Mouse (Mus musculus): Measurements from ENCODE around the gene Hoxb9. TPM values are rescaled to one million over a fixed set of nuclear protein-coding genes. Genes with fewer than 3 reads are reported as not detected.

Gene Hoxb9
- polyA plus RNA-seq, 1 experiment from 2014 or later, result not detected

DNA sequence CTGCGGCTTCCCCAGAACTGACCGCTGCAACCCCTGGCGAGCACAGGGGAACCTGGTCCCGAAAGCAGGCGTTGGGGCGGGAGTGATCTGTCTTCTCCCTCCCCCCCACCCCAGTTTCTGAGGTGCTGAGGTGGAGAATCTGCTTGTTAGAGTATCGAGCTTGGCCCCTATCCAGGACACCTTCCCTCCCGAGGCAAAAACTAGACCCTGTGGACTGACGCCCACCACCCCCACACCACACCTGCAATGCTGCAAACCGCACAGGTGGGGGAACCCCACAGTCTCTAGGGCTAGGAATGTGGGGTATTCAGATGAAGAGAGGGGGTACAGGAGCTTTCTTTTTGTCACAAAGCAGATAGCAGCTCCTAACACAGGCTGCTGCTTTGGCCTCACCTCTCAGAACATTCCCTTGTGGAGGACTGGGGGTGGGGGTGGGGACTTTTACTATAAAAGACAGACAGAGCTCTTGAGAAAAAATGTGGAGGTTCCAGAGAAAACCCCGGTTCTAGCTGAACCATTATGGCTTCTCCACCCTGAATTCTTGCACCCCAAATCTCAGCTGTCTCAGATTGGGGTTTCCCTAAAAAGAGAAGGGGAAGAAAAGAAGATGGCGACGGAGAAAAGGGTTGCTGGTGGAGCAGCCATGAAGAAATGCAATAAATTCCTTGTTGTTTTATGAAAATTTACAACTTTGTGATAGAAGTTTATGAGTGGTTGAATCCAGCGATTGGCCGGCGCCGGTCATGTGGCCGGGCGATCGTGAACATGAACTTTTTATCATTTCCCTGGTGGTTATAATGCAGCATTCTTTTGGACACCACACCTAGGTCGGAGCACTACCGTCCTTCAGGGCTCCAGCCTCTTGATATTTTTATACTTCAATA is 20.7 kb downstream of the Hoxb9 start, which contains the start of gene Hoxb6:
Gene Hoxb6, plus strand, starts transcription at position 796 of the 884 bp plus-strand sequence.
- peaks cover 3% of the 10 kb centered on the region for H3K4me1 ChIP-seq
- no peaks in the 10 kb centered on the region for H3K36me3 ChIP-seq (replicated peaks)
- no peak within 1 kb of the TSS for H3K27ac ChIP-seq
- H3K27me3 ChIP-seq (ENCODE audit: poor library complexity, severe bottlenecking), result peaks cover 100% of the 10 kb centered on the region
- WGBS, result 2% methylated on average over 22 of the region's 22 CpGs
- H3K9me3 ChIP-seq, result no peaks in the 10 kb centered on the region
- DNase-seq (ENCODE audit: extremely low spot score, low spot score), result no peak
- no peak within 1 kb of the TSS for H3K4me3 ChIP-seq

- no peaks in the 10 kb centered on the region for H3K36me3 ChIP-seq (replicated peaks)
- under 1% methylated on average over 12 of the region's 12 CpGs for WGBS
- H3K4me1 ChIP-seq, result no peaks in the 10 kb centered on the region
- H3K27me3 ChIP-seq (ENCODE audit: poor library complexity, severe bottlenecking), result peaks cover 100% of the 10 kb centered on the region
- no peak for DNase-seq (ENCODE audit: extremely low spot score, low spot score)
- no peaks in the 10 kb centered on the region for H3K9me3 ChIP-seq
- no peak overlapping the region for H3K27ac ChIP-seq
- no peak overlapping the region for H3K4me3 ChIP-seq
These were observed 21.5 kb downstream of the Hoxb9 start for GRCm38 (mm10) chr11:96292565-96293301.

- H3K4me1 ChIP-seq, result no peaks in the 10 kb centered on the region
- 1% methylated on average over 22 of the region's 22 CpGs for WGBS
- peaks cover 100% of the 10 kb centered on the region for H3K27me3 ChIP-seq (ENCODE audit: poor library complexity, severe bottlenecking)
- no peaks in the 10 kb centered on the region for H3K36me3 ChIP-seq (replicated peaks)
- no peak for DNase-seq (ENCODE audit: extremely low spot score, low spot score)
- H3K9me3 ChIP-seq, result no peaks in the 10 kb centered on the region
- no peak overlapping the region for H3K27ac ChIP-seq
- no peak overlapping the region for H3K4me3 ChIP-seq
These were observed 22.2 kb downstream of the Hoxb9 start for GRCm38 (mm10) chr11:96293302-96293921.

DNA sequence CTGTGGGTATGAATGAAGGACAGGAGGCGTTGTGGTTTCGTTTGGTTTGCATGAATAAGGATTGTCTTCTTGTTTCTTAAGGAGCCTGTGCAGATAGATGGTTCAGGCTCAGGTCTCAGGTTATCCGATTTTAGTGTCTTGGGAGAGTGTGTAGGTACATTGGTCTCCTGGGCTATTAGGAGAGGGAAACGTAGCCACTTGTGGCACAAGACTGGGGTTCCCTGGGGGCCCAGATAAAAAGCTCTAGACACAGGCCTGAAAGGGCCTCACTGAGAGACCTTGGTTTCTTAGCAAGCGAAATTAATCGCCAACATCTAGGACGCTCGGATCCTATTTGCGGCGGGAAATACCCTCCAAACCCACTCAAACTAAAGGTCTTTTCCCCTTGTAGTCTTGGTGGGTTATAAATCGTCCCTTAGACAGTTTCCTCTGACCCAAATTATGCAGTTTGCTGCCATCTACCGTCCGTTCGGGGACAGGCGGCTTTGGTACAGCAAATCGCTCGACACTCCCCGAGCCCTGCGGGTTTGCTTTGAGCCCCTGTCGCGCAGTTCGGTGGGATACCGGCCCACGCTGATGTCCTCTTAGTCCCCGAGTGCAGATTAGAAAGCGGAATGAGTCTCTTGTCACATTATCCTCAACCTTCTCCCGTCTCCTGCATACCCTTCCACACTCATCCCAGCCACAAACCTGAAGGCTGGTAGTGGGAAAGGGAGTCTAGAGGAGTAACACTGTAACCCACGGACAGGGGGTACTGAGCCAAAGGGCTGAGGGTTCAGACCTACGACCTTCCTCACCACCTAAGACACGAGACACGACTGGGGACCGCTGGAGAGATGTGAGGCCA is 23.2 kb downstream of the Hoxb9 start:
- Histone ChIP-seq H3K4me1 (peaks cover 7% of the 10 kb centered on the region; the same call in 1 of the 2 replicates), H3K27me3 (ENCODE audit: poor library complexity, severe bottlenecking) (peaks cover 100% of the 10 kb centered on the region), H3K4me3 (no peak overlapping the region), H3K36me3 (replicated peaks) (no peaks in the 10 kb centered on the region), H3K9me3 (no peaks in the 10 kb centered on the region), H3K27ac (no peak overlapping the region)
- under 1% methylated on average over 32 of the region's 32 CpGs for WGBS
- DNase-seq (ENCODE audit: extremely low spot score, low spot score), result peak; percentile 80

- H3K36me3 ChIP-seq (replicated peaks), result no peaks in the 10 kb centered on the region
- no peak for DNase-seq (ENCODE audit: extremely low spot score, low spot score)
- H3K9me3 ChIP-seq, result no peaks in the 10 kb centered on the region
- H3K27me3 ChIP-seq (ENCODE audit: poor library complexity, severe bottlenecking), result peaks cover 100% of the 10 kb centered on the region
- no peak overlapping the region for H3K27ac ChIP-seq
- peaks cover 8% of the 10 kb centered on the region for H3K4me1 ChIP-seq
- 1% methylated on average over 30 of the region's 30 CpGs for WGBS
- H3K4me3 ChIP-seq, result no peak overlapping the region
These were observed 24.0 kb downstream of the Hoxb9 start for GRCm38 (mm10) chr11:96295092-96295835.

- no peak for DNase-seq (ENCODE audit: extremely low spot score, low spot score)
- Histone ChIP-seq H3K4me1 (peaks cover 14% of the 10 kb centered on the region), H3K4me3 (no peak overlapping the region), H3K27me3 (ENCODE audit: poor library complexity, severe bottlenecking) (peaks cover 100% of the 10 kb centered on the region), H3K9me3 (no peaks in the 10 kb centered on the region), H3K27ac (no peak overlapping the region), H3K36me3 (replicated peaks) (no peaks in the 10 kb centered on the region)
- 2% methylated on average over 2 of the region's 2 CpGs for WGBS
These were observed 25.7 kb downstream of the Hoxb9 start for GRCm38 (mm10) chr11:96296997-96297396.

- no peaks in the 10 kb centered on the region for H3K9me3 ChIP-seq
- H3K4me1 ChIP-seq, result peaks cover 14% of the 10 kb centered on the region
- no peak overlapping the region for H3K4me3 ChIP-seq
- H3K27me3 ChIP-seq (ENCODE audit: poor library complexity, severe bottlenecking), result peaks cover 100% of the 10 kb centered on the region
- H3K36me3 ChIP-seq (replicated peaks), result no peaks in the 10 kb centered on the region
- WGBS, result 1% methylated on average over 3 of the region's 3 CpGs
- H3K27ac ChIP-seq, result no peak overlapping the region
- no peak for DNase-seq (ENCODE audit: extremely low spot score, low spot score)
These were observed 26.2 kb downstream of the Hoxb9 start for GRCm38 (mm10) chr11:96297428-96297827.

DNA sequence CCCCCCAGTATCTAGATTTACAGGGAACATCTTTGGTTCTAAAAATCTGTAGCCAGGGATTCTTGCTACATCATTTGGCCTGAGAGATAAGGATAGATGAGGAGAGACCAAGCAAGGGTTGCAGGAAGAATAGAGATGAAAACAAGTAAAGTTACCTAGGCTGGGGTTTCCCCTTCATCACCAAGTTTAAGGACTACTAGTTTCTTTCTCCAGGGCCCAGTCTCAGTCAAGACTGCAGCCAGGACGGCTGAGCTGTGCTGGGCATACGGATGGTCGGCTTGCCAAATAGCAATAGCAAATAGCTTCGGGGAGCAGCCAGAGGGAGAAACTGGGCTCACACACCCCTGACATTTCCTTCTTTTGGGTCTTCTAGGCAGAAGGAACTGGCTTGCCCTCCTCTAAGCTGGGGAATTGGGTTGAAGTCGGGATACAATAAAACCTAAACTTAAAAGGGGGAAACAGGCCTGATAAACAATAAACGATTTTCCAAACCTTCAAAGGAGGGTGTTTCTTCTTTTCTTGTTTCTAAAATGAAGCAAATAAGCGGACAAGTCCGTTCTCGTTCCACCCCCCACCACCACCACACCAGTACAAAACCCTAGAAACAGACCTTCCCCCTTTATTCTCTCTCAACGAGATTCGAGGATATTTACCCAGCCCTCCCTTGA is 26.8 kb downstream of the Hoxb9 start:
- Histone ChIP-seq H3K9me3 (no peaks in the 10 kb centered on the region), H3K4me3 (no peak overlapping the region), H3K4me1 (peaks cover 15% of the 10 kb centered on the region), H3K36me3 (replicated peaks) (no peaks in the 10 kb centered on the region), H3K27ac (no peak overlapping the region), H3K27me3 (ENCODE audit: poor library complexity, severe bottlenecking) (peaks cover 100% of the 10 kb centered on the region)
- no peak for DNase-seq (ENCODE audit: extremely low spot score, low spot score)
- 4% methylated on average over 11 of the region's 11 CpGs for WGBS

- H3K27ac ChIP-seq, result no peak overlapping the region
- no peak for DNase-seq (ENCODE audit: extremely low spot score, low spot score)
- H3K9me3 ChIP-seq, result no peaks in the 10 kb centered on the region
- no peaks in the 10 kb centered on the region for H3K36me3 ChIP-seq (replicated peaks)
- peak overlapping the region; percentile 27 for H3K4me3 ChIP-seq
- H3K27me3 ChIP-seq (ENCODE audit: poor library complexity, severe bottlenecking), result peaks cover 100% of the 10 kb centered on the region
- peaks cover 24% of the 10 kb centered on the region for H3K4me1 ChIP-seq
- under 1% methylated on average over 66 of the region's 66 CpGs for WGBS
These were observed 27.8 kb downstream of the Hoxb9 start for GRCm38 (mm10) chr11:96298895-96299667.

DNA sequence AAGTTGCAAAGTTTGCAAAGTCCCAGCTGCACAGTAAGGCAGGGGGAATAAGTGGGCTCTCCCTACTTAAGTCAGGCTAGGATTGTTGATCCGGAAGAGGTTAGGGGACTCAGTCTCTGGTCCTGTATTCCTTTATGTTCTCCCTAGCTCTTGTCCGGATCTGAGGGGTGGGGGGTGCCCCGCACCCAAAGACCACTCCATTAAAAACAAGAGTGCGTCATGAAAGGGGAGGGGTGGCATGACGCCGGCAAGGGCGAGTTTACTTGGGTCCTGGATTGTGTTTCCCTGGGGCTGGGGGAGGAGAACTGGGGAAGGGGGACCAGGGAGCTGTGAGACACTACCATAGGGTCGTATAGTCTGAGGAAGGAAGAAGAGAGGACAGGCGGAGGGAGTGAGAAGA is 28.5 kb downstream of the Hoxb9 start:
- Histone ChIP-seq H3K4me3 (no peak overlapping the region), H3K36me3 (replicated peaks) (no peaks in the 10 kb centered on the region), H3K27me3 (ENCODE audit: poor library complexity, severe bottlenecking) (peaks cover 100% of the 10 kb centered on the region), H3K27ac (no peak overlapping the region), H3K9me3 (no peaks in the 10 kb centered on the region), H3K4me1 (peaks cover 24% of the 10 kb centered on the region)
- DNase-seq (ENCODE audit: extremely low spot score, low spot score), result no peak
- 2% methylated on average over 9 of the region's 9 CpGs for WGBS

Data from forebrain, embryonic 10.5 days (tissue).